Mouse (Mus musculus) heart, embryonic 11.5 days (tissue): ENCODE measurements around the gene Pfn1. TPM values are rescaled to one million over a fixed set of nuclear protein-coding genes. Genes with fewer than 3 reads are reported as not detected.

Experiments used
- ATAC-seq: fragments of 200-750 bp; cut with Nextera tagmentation; replicated peaks from 2 replicates; pipeline ENCODE4 v1.8.0; 2017; ENCODE audit warnings: moderate library complexity; ENCODE audit not compliant: insufficient number of reproducible peaks, low FRiP score, low TSS enrichment
- H3K27ac ChIP-seq: fragments of 300-500 bp; sonication (generic); 2 replicates; pipeline ENCODE4 v1.5.1; 2014; ENCODE audit warnings: mild to moderate bottlenecking, low read depth, low read length
- H3K27me3 ChIP-seq: fragments of 300-500 bp; sonication (generic); 2 replicates; pipeline ENCODE4 v1.6.1; 2014; ENCODE audit warnings: mild to moderate bottlenecking, low read length, mixed read lengths; ENCODE audit not compliant: control insufficient read depth, insufficient read depth
- H3K36me3 ChIP-seq: fragments of 300-500 bp; sonication (generic); 2 replicates; pipeline ENCODE4 v1.6.1; 2014; ENCODE audit warnings: mild to moderate bottlenecking, low read length, moderate library complexity, mixed read lengths; ENCODE audit not compliant: control insufficient read depth, insufficient read depth
- H3K4me1 ChIP-seq: fragments of 300-500 bp; sonication (generic); 2 replicates; pipeline ENCODE4 v1.6.1; 2014; ENCODE audit warnings: low read length; ENCODE audit not compliant: control insufficient read depth, insufficient read depth
- H3K4me2 ChIP-seq: fragments of 300-500 bp; sonication (generic); 2 replicates; pipeline ENCODE4 v1.6.1; 2014; ENCODE audit warnings: mild to moderate bottlenecking, moderate library complexity
- H3K4me3 ChIP-seq: fragments of 300-500 bp; sonication (generic); 2 replicates; pipeline ENCODE4 v1.5.1; 2014; ENCODE audit warnings: low read depth, low read length
- H3K9ac ChIP-seq: fragments of 300-500 bp; sonication (generic); 2 replicates; pipeline ENCODE4 v1.6.1; 2014; ENCODE audit warnings: mild to moderate bottlenecking, low read depth, low read length, moderate library complexity
- H3K9me3 ChIP-seq: fragments of 300-500 bp; sonication (generic); replicated peaks from 2 replicates; pipeline ENCODE4 v1.6.1; 2016; ENCODE audit warnings: low read length; ENCODE audit not compliant: control insufficient read depth
- WGBS: fragments of 180-500 bp; shearing (Covaris S2); extraction: QIAGEN DNeasy Blood & Tissue Kit; methylation state at CpG from one replicate; pipeline ENCODE4 v1.1.7; 2014; ENCODE audit not compliant: insufficient replicate concordance; 5-methylcytosine and 5-hydroxymethylcytosine counted together
- polyA plus RNA-seq: library from polyadenylated mRNA; unstranded; fragments of >200 nt; fragmentation: Nextera tagmentation; extraction: Ambion mirVana; gene quantifications from 2 replicates; pipeline ENCODE4 v1.2.1, GENCODE M21; 2014

Pfn1 gene
- polyA plus RNA-seq, 1 experiment from 2014 or later, result 1,932 TPM

GRCm38 (mm10) chr11:70681170-70681569, 26.7 kb upstream of the Pfn1 start:
- no peaks in the 10 kb centered on the region for H3K27me3 ChIP-seq
- H3K9me3 ChIP-seq, result no peaks in the 10 kb centered on the region
- peaks cover 14% of the 10 kb centered on the region; the same call in 1 of the 2 replicates for H3K36me3 ChIP-seq
- H3K4me2 ChIP-seq, result no peak overlapping the region
- 57% methylated on average over 12 of the region's 12 CpGs for WGBS
- ATAC-seq, result no peak
- no peak overlapping the region for H3K9ac ChIP-seq
- H3K4me3 ChIP-seq, result no peak overlapping the region
- H3K4me1 ChIP-seq, result peaks cover 5% of the 10 kb centered on the region
- no peak overlapping the region for H3K27ac ChIP-seq

- 85% methylated on average over 8 of the region's 8 CpGs for WGBS
- Histone ChIP-seq H3K27ac (no peak overlapping the region), H3K9ac (no peak overlapping the region), H3K4me2 (no peak overlapping the region), H3K36me3 (peaks cover 14% of the 10 kb centered on the region; the same call in 1 of the 2 replicates), H3K4me3 (no peak overlapping the region), H3K27me3 (no peaks in the 10 kb centered on the region), H3K9me3 (no peaks in the 10 kb centered on the region), H3K4me1 (peaks cover 5% of the 10 kb centered on the region)
- ATAC-seq, result no peak
Observed at GRCm38 (mm10) chr11:70679894-70680293, 25.4 kb upstream of the Pfn1 start.

GRCm38 (mm10) chr11:70679361-70679760, 24.9 kb upstream of the Pfn1 start:
- peaks cover 17% of the 10 kb centered on the region for H3K36me3 ChIP-seq
- no peak overlapping the region for H3K27ac ChIP-seq
- H3K4me3 ChIP-seq, result no peak overlapping the region
- no peaks in the 10 kb centered on the region for H3K9me3 ChIP-seq
- 93% methylated on average over 8 of the region's 8 CpGs for WGBS
- no peaks in the 10 kb centered on the region for H3K27me3 ChIP-seq
- H3K4me2 ChIP-seq, result no peak overlapping the region
- no peak for ATAC-seq
- no peak overlapping the region for H3K9ac ChIP-seq
- H3K4me1 ChIP-seq, result peaks cover 5% of the 10 kb centered on the region

- WGBS, result 84% methylated on average over 2 of the region's 2 CpGs
- H3K4me2 ChIP-seq, result no peak overlapping the region
- no peak overlapping the region for H3K9ac ChIP-seq
- ATAC-seq, result no peak
- no peak overlapping the region for H3K27ac ChIP-seq
- no peak overlapping the region for H3K4me3 ChIP-seq
- H3K36me3 ChIP-seq, result peaks cover 18% of the 10 kb centered on the region
- H3K27me3 ChIP-seq, result no peaks in the 10 kb centered on the region
- H3K9me3 ChIP-seq, result no peaks in the 10 kb centered on the region
- peaks cover 5% of the 10 kb centered on the region for H3K4me1 ChIP-seq
Observed at GRCm38 (mm10) chr11:70678576-70678975, 24.1 kb upstream of the Pfn1 start.

- Histone ChIP-seq H3K4me2 (no peak overlapping the region), H3K9ac (no peak overlapping the region), H3K36me3 (peaks cover 18% of the 10 kb centered on the region), H3K27ac (no peak overlapping the region), H3K9me3 (no peaks in the 10 kb centered on the region), H3K4me1 (peaks cover 5% of the 10 kb centered on the region), H3K4me3 (no peak overlapping the region), H3K27me3 (no peaks in the 10 kb centered on the region)
- 69% methylated on average over 9 of the region's 9 CpGs for WGBS
- ATAC-seq, result no peak
Observed at GRCm38 (mm10) chr11:70678092-70678491, 23.6 kb upstream of the Pfn1 start.

- peaks cover 17% of the 10 kb centered on the region for H3K36me3 ChIP-seq
- H3K27ac ChIP-seq, result no peak overlapping the region
- H3K4me3 ChIP-seq, result no peak overlapping the region
- H3K4me1 ChIP-seq, result peaks cover 12% of the 10 kb centered on the region
- no peaks in the 10 kb centered on the region for H3K27me3 ChIP-seq
- H3K4me2 ChIP-seq, result no peak overlapping the region
- ATAC-seq, result no peak
- WGBS, result 60% methylated on average over 11 of the region's 11 CpGs
- no peak overlapping the region for H3K9ac ChIP-seq
- no peaks in the 10 kb centered on the region for H3K9me3 ChIP-seq
Observed at GRCm38 (mm10) chr11:70674501-70674900, 20.1 kb upstream of the Pfn1 start.

DNA sequence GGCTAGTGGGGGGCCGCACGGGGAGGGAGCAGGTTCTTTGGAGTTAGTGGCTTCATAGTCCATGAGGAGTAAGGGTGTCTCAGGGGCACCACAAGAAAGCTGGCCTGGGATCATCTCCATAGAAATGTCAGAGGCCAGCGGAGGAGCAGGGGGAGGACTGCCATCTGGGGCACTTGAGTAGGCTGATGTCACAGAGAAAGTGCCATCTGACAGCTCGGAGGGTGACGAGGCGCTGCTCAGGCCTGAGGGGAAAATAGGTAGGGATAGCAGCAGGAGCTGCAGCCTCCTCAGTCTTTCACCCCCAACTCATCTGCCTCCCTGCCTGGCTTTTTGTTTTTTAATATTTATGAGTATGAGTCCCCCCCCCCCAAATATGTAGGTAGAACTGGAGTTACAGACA, 19.6 kb upstream of the Pfn1 start:
- Histone ChIP-seq H3K4me1 (peaks cover 12% of the 10 kb centered on the region), H3K27ac (no peak overlapping the region), H3K9ac (no peak overlapping the region), H3K9me3 (no peaks in the 10 kb centered on the region), H3K4me2 (no peak overlapping the region), H3K27me3 (no peaks in the 10 kb centered on the region), H3K4me3 (no peak overlapping the region), H3K36me3 (peaks cover 13% of the 10 kb centered on the region)
- 83% methylated on average over 6 of the region's 6 CpGs for WGBS
- no peak for ATAC-seq

- H3K4me2 ChIP-seq, result peak overlapping the region; percentile 91; the same call in 1 of the 2 replicates
- 74% methylated on average over 16 of the region's 16 CpGs for WGBS
- peaks cover 11% of the 10 kb centered on the region for H3K36me3 ChIP-seq
- no peak for ATAC-seq
- no peaks in the 10 kb centered on the region for H3K9me3 ChIP-seq
- H3K27ac ChIP-seq, result no peak overlapping the region
- H3K9ac ChIP-seq, result 0 out of 2 replicates have a peak overlapping the region, but pooled peaks have one; percentile 16
- no peak overlapping the region for H3K4me3 ChIP-seq
- no peaks in the 10 kb centered on the region for H3K27me3 ChIP-seq
- H3K4me1 ChIP-seq, result peaks cover 18% of the 10 kb centered on the region
Observed at GRCm38 (mm10) chr11:70671333-70672047, 17.0 kb upstream of the Pfn1 start.

DNA sequence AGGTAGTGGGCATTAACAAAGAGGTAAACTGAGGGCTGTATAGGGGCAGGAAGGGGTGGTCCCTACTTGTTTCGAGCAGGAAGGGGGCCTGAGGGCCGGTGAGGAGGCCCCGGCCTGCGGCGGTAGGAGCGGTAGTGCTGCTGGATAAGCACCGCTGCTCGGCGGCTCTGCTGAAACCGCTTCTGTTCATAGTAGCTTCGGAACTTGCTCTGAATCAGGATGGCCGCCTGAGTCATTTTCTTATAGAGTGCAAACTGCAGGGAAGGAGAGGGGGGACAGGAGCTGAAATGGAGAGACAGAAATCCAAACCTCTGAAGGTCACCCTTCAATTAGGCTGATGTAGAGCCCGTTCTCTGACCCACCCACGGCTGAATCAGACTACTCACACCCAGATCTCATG, 16.0 kb upstream of the Pfn1 start:
- H3K36me3 ChIP-seq, result peaks cover 14% of the 10 kb centered on the region
- peaks cover 18% of the 10 kb centered on the region for H3K4me1 ChIP-seq
- no peak for ATAC-seq

More for the DNA sequence above, 16.0 kb upstream of the Pfn1 start:
- H3K4me2 ChIP-seq, result peak overlapping the region; percentile 91
- peak overlapping the region; percentile 89 for H3K9ac ChIP-seq
- no peaks in the 10 kb centered on the region for H3K27me3 ChIP-seq
- peak overlapping the region; percentile 75 for H3K4me3 ChIP-seq
- 46% methylated on average over 14 of the region's 14 CpGs for WGBS
- H3K9me3 ChIP-seq, result no peaks in the 10 kb centered on the region
- peak overlapping the region; percentile 97 for H3K27ac ChIP-seq
